Mouse (Mus musculus) limb, embryonic 13.5 days (tissue): ENCODE measurements at regions not wholly inside any gene's neighbourhood (a gene's known extent, or its start where the extent isn't known, plus 50 kb on each side); places are given as distances from the start of the nearest gene placed in this dataset.

ENCODE experiments used
- ATAC-seq: fragments of 200-750 bp; cut with Nextera tagmentation; 2 replicates; pipeline ENCODE4 v1.8.0; 2017; ENCODE audit warnings: low read depth, moderate number of reproducible peaks, moderate TSS enrichment; ENCODE audit not compliant: low FRiP score
- H3K27ac ChIP-seq: fragments of 300-500 bp; sonication (generic); 2 replicates; pipeline ENCODE4 v1.5.1; 2015; ENCODE audit warnings: inconsistent platforms, mild to moderate bottlenecking, moderate library complexity
- H3K27me3 ChIP-seq: fragments of 300-500 bp; sonication (generic); 2 replicates; pipeline ENCODE4 v1.6.1; 2015; ENCODE audit warnings: mild to moderate bottlenecking, inconsistent platforms
- H3K36me3 ChIP-seq: fragments of 300-500 bp; sonication (generic); 2 replicates; pipeline ENCODE4 v1.6.1; 2015; ENCODE audit warnings: inconsistent platforms, mild to moderate bottlenecking, moderate library complexity
- H3K4me1 ChIP-seq: fragments of 300-500 bp; sonication (generic); 2 replicates; pipeline ENCODE4 v1.6.1; 2015; ENCODE audit warnings: inconsistent platforms
- H3K4me2 ChIP-seq: fragments of 300-500 bp; sonication (generic); replicated peaks from 2 replicates; pipeline ENCODE4 v1.6.1; 2015; ENCODE audit warnings: inconsistent platforms, mild to moderate bottlenecking, moderate library complexity
- H3K4me3 ChIP-seq: fragments of 300-500 bp; sonication (generic); 2 replicates; pipeline ENCODE4 v1.5.1; 2015; ENCODE audit warnings: moderate library complexity, mild to moderate bottlenecking, inconsistent platforms
- H3K9ac ChIP-seq: fragments of 300-500 bp; sonication (generic); 2 replicates; pipeline ENCODE4 v1.6.1; 2015; ENCODE audit warnings: mild to moderate bottlenecking, inconsistent platforms
- H3K9me3 ChIP-seq: fragments of 300-500 bp; sonication (generic); 2 replicates; pipeline ENCODE4 v1.6.1; 2016; ENCODE audit warnings: inconsistent platforms
- WGBS: fragments of 180-500 bp; shearing (Covaris S2); methylation state at CpG from one replicate; pipeline ENCODE4 v1.1.7; 2015; 5-methylcytosine and 5-hydroxymethylcytosine counted together

DNA sequence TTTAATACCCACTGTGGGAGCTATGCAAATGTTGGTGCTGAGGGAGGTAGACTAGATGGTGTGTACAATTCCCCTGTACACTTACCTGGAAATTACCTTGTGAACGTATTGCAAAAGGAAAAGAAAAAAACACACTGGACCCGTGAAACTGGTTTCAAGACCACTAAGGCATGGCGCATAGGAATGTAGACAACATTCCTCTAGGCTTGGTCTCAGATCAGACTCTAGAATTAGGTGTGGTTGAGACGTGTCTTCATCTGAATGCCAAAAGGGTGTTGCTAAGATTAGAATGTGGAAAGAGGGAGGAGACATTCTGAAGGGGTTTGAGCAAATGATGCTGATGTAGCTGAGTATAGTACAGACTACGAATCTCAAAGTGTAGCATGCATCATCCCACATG is 237.1 kb upstream of the Tank start:
- Histone ChIP-seq H3K4me3 (no peak overlapping the region), H3K4me1 (0 out of 2 replicates have a peak, but pooled peaks cover 4% of the 10 kb centered on the region), H3K27me3 (no peaks in the 10 kb centered on the region), H3K4me2 (no peak overlapping the region), H3K9me3 (no peaks in the 10 kb centered on the region), H3K9ac (no peak overlapping the region), H3K36me3 (no peaks in the 10 kb centered on the region), H3K27ac (no peak overlapping the region)
- no peak for ATAC-seq
- WGBS, result 73% methylated on average over 5 of the region's 5 CpGs

- Histone ChIP-seq H3K9me3 (no peaks in the 10 kb centered on the region), H3K4me1 (no peaks in the 10 kb centered on the region), H3K9ac (no peak overlapping the region), H3K4me2 (no peak overlapping the region), H3K4me3 (no peak overlapping the region), H3K27me3 (no peaks in the 10 kb centered on the region), H3K36me3 (no peaks in the 10 kb centered on the region), H3K27ac (no peak overlapping the region)
- no peak for ATAC-seq
- WGBS, result 88% methylated on average over 4 of the region's 4 CpGs
These were observed 259.2 kb upstream of the Tank start for GRCm38 (mm10) chr2:61319226-61319625.

DNA sequence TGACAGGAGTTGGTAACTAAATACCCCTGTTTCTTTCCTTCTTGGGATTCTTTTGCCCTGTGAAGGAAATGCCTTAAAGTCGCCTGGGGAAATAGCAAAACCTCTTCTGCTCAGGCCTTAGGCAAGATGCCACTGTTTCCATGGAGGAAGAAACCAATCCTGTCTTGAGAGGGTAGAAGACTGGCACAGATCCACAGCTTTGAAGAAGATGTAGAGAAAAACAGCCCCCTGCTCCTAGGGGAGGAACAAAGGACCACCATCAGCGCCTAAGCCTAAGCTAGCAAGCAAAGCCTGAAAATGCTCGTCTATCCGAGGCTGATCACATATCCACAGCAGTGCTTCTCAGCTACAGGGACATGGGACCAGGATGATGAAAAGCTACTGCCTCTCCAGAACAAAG is 268.0 kb upstream of the Tank start:
- no peak for ATAC-seq
- Histone ChIP-seq H3K4me3 (no peak overlapping the region), H3K9ac (no peak overlapping the region), H3K9me3 (no peaks in the 10 kb centered on the region), H3K27me3 (no peaks in the 10 kb centered on the region), H3K36me3 (no peaks in the 10 kb centered on the region), H3K4me1 (no peaks in the 10 kb centered on the region), H3K27ac (no peak overlapping the region), H3K4me2 (no peak overlapping the region)
- 69% methylated on average over 4 of the region's 4 CpGs for WGBS

DNA sequence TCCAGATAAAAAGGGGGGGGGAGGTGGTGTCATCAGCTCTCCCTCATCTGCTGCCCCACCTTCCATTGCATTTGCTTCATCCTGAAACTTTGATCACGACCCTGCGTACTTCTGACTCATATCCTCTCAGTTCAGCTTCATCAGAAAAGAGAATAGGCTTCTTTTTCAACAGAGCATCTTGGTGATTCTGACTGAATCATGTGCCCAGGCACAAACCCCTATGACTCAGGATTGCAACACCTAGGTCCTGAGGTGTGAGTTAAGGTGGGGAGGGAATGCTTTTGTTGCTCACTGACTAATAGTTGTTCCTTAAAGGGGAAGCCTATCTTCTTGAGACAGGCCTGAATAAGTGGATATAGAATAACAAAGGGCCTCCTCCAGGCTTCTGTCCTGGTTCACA is 269.2 kb upstream of the Tank start:
- H3K27me3 ChIP-seq, result no peaks in the 10 kb centered on the region
- H3K27ac ChIP-seq, result no peak overlapping the region
- no peaks in the 10 kb centered on the region for H3K4me1 ChIP-seq
- ATAC-seq, result no peak
- no peaks in the 10 kb centered on the region for H3K9me3 ChIP-seq
- no peak overlapping the region for H3K9ac ChIP-seq
- H3K36me3 ChIP-seq, result no peaks in the 10 kb centered on the region
- H3K4me2 ChIP-seq, result no peak overlapping the region
- 80% methylated on average over 2 of the region's 2 CpGs for WGBS
- no peak overlapping the region for H3K4me3 ChIP-seq

DNA sequence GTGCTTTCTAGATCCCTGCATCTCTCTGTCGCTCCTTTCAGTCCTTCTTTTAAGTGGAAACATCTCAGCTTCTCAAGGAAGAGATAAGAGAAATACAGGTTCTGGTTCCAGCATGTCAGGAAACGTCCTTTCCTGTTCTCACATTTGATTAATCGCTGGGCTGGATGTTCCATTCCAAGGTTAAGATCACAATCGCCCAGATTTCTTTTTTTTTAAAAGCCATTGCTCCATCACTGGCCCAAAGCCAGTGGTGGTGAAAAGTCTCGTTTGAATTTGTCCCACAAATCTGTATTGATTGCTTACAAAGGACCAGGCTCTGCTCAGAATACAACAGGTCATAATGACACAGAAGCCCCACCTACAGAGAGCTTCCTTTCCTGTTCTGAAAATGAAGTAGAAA is 281.2 kb upstream of the Tank start:
- no peaks in the 10 kb centered on the region for H3K27me3 ChIP-seq
- no peak for ATAC-seq
- no peak overlapping the region for H3K9ac ChIP-seq
- no peak overlapping the region for H3K4me3 ChIP-seq
- no peaks in the 10 kb centered on the region for H3K4me1 ChIP-seq
- H3K4me2 ChIP-seq, result no peak overlapping the region
- no peaks in the 10 kb centered on the region for H3K36me3 ChIP-seq
- no peak overlapping the region for H3K27ac ChIP-seq
- H3K9me3 ChIP-seq, result no peaks in the 10 kb centered on the region
- WGBS, result 69% methylated on average over 5 of the region's 5 CpGs

- Histone ChIP-seq H3K9ac (no peak overlapping the region), H3K4me2 (no peak overlapping the region), H3K36me3 (no peaks in the 10 kb centered on the region), H3K27me3 (no peaks in the 10 kb centered on the region), H3K4me1 (no peaks in the 10 kb centered on the region), H3K27ac (no peak overlapping the region), H3K9me3 (no peaks in the 10 kb centered on the region), H3K4me3 (no peak overlapping the region)
- no peak for ATAC-seq
- 87% methylated on average over 6 of the region's 6 CpGs for WGBS
These were observed 281.8 kb upstream of the Tank start for GRCm38 (mm10) chr2:61296606-61297005.

- WGBS, result 40% methylated on average over 6 of the region's 6 CpGs
- no peaks in the 10 kb centered on the region for H3K27me3 ChIP-seq
- ATAC-seq, result no peak
These were observed 283.0 kb upstream of the Tank start for GRCm38 (mm10) chr2:61295261-61295964.

GRCm38 (mm10) chr2:61288246-61288645 is 290.1 kb upstream of the Tank start:
- no peak overlapping the region for H3K4me2 ChIP-seq
- no peak overlapping the region for H3K4me3 ChIP-seq
- no peaks in the 10 kb centered on the region for H3K36me3 ChIP-seq
- H3K9ac ChIP-seq, result no peak overlapping the region
- H3K9me3 ChIP-seq, result no peaks in the 10 kb centered on the region
- 74% methylated on average over 2 of the region's 2 CpGs for WGBS
- no peak overlapping the region for H3K27ac ChIP-seq
- H3K27me3 ChIP-seq, result no peaks in the 10 kb centered on the region
- H3K4me1 ChIP-seq, result peaks cover 17% of the 10 kb centered on the region
- ATAC-seq, result no peak

More at GRCm38 (mm10) chr2:61295261-61295964, 283.0 kb upstream of the Tank start:
- no peak overlapping the region for H3K4me2 ChIP-seq
- H3K36me3 ChIP-seq, result no peaks in the 10 kb centered on the region
- no peak overlapping the region for H3K4me3 ChIP-seq
- no peak overlapping the region for H3K27ac ChIP-seq
- no peaks in the 10 kb centered on the region for H3K9me3 ChIP-seq
- no peak overlapping the region for H3K9ac ChIP-seq
- no peaks in the 10 kb centered on the region for H3K4me1 ChIP-seq

DNA sequence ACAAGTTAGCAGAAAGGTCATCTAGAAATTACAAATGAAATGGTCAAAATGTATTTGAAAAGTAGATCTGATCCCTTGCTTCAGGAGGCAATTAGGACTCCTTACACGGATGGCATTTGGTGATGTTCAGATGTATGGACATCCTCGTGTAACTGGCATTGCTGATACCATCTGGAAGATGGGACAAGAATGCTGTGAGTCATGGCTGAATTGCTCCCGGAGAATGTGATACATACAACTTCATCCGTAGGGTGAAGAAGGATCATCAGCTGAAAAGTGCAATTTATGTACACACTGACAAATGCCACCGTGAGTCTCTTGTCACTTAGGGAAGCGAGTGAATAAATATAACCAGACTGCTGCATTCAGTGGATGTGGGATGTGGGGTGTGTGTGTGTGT is 293.7 kb upstream of the Tank start:
- no peak for ATAC-seq
- Histone ChIP-seq H3K27ac (no peak overlapping the region), H3K27me3 (no peaks in the 10 kb centered on the region), H3K9ac (no peak overlapping the region), H3K4me2 (no peak overlapping the region), H3K36me3 (no peaks in the 10 kb centered on the region), H3K9me3 (no peaks in the 10 kb centered on the region), H3K4me3 (no peak overlapping the region), H3K4me1 (peaks cover 17% of the 10 kb centered on the region)
- WGBS, result 79% methylated on average over 6 of the region's 6 CpGs

DNA sequence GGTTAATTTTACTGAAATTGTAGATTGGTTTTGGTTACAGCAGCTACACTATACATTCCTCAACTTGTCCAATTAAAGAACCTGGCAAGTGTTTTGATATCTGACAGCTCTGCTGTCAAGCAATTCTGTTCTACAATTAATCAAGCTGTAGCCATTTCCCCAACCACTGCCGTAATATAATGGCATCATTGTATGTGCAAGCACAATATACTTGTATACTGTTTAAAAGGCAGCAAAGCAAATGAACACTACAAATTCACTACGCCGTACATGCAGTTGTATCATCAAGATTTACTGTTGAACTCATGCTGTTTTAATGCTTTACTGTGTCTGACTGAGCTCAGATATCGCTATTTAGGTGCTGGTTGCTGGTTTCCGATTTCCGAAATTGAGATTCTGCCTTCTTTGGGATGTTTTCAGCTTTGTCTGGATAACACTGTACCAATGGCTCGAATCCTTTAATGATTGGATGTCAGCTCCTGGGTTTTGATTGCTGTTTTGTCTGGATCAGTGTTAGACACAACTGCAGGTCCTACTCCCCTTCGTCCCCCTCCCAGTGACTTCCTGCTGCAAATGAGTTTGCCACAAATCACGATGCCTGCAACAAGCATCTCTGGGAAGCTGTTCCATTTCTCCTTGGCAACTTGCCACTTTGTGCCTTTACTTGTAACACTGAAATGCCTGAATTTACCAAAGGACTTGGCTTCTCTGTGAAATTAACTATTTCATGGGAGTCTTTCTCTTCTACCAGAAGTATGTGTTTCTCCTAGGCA is 294.4 kb upstream of the Tank start:
- no peaks in the 10 kb centered on the region for H3K27me3 ChIP-seq
- H3K9ac ChIP-seq, result no peak overlapping the region
- peak; percentile 32; the same call in 1 of the 2 replicates for ATAC-seq
- peak overlapping the region; percentile 18; the same call in 1 of the 2 replicates for H3K4me3 ChIP-seq
- peaks cover 17% of the 10 kb centered on the region for H3K4me1 ChIP-seq
- no peaks in the 10 kb centered on the region for H3K9me3 ChIP-seq
- WGBS, result 23% methylated on average over 9 of the region's 9 CpGs
- H3K36me3 ChIP-seq, result no peaks in the 10 kb centered on the region
- no peak overlapping the region for H3K27ac ChIP-seq
- H3K4me2 ChIP-seq, result peak overlapping the region; percentile 51

- Histone ChIP-seq H3K4me2 (no peak overlapping the region), H3K27ac (no peak overlapping the region), H3K27me3 (no peaks in the 10 kb centered on the region), H3K4me3 (no peak overlapping the region), H3K9me3 (no peaks in the 10 kb centered on the region), H3K9ac (no peak overlapping the region), H3K4me1 (0 out of 2 replicates have a peak, but pooled peaks cover 7% of the 10 kb centered on the region), H3K36me3 (no peaks in the 10 kb centered on the region)
- 88% methylated on average over 5 of the region's 5 CpGs for WGBS
- ATAC-seq, result no peak
These were observed 305.7 kb upstream of the Tank start for GRCm38 (mm10) chr2:61272721-61273120.

DNA sequence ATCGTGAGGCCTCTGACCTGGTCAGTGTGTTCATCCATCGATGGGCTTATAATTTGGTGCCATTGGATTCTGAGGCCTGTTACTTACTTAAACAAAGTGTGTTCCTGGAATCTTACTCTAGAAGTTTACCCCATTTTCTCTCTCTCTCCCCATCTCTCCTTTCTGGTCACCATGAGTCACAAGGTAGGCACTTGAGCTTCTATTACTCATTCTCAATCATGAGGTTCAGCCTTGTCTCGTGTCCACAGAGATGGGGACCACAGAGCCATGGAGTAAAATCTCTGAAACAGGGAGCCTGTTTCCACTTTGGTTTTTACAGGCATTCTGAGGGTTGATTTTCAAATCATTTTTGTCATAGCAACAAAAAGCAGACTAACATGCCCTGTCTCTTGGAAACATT is 304.7 kb upstream of the Rbms1 start:
- no peak overlapping the region for H3K4me2 ChIP-seq
- H3K9ac ChIP-seq, result no peak overlapping the region
- no peaks in the 10 kb centered on the region for H3K9me3 ChIP-seq
- H3K36me3 ChIP-seq, result no peaks in the 10 kb centered on the region
- 0 out of 2 replicates have a peak, but pooled peaks cover 7% of the 10 kb centered on the region for H3K4me1 ChIP-seq
- no peak overlapping the region for H3K4me3 ChIP-seq
- H3K27ac ChIP-seq, result no peak overlapping the region
- no peak for ATAC-seq
- H3K27me3 ChIP-seq, result no peaks in the 10 kb centered on the region
- 87% methylated on average over 3 of the region's 3 CpGs for WGBS
